Mouse (Mus musculus): ENCODE measurements around the gene Gramd1b. TPM values are rescaled to one million over a fixed set of nuclear protein-coding genes. Genes with fewer than 3 reads are reported as not detected.

Gene Gramd1b
- total RNA-seq, 2 experiments from 2014 or later = 476 to 492 TPM

DNA sequence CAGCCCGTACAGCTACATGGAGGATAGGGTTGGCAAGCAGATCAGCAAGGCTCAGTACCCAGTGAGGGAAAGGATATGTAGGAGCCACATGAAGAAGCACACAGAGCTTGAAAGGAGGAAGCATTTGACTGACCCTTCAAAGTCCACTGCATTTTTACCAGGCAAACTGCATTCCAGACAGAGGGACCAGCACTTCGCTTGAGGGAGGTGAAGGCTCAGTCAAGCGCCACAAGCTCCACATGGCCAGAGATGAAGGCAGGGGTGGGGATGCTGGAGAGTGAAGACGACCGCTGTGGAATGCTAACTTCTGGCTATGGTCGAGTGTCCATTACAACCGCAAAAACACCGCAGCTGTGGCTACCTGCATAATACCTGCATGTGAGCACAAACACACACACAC is 100.2 kb downstream of the Gramd1b start:
- DNase-seq (ENCODE audit: low spot score in 2 of 2) = no peak

DNA sequence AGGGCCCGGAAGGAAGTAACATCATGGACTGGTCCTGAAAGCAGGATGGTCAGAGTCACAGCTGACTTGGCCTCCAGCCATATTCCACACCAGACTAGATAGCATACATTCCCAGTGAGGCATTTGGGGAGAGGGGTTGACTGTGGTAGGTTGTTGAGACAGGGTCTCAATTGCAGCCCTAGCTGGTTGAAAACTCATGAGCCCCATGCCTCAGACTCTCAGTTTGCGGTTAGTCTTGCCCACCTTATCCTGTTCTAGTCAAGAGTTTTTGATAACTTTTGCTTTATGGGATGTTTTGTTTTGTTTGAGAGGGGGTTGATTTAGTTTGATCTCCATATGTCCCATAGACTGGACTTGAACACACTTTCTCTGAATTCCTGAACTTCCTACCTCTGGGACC is 103.5 kb downstream of the Gramd1b start:
- no peak for DNase-seq (ENCODE audit: low spot score in 2 of 2)

DNA sequence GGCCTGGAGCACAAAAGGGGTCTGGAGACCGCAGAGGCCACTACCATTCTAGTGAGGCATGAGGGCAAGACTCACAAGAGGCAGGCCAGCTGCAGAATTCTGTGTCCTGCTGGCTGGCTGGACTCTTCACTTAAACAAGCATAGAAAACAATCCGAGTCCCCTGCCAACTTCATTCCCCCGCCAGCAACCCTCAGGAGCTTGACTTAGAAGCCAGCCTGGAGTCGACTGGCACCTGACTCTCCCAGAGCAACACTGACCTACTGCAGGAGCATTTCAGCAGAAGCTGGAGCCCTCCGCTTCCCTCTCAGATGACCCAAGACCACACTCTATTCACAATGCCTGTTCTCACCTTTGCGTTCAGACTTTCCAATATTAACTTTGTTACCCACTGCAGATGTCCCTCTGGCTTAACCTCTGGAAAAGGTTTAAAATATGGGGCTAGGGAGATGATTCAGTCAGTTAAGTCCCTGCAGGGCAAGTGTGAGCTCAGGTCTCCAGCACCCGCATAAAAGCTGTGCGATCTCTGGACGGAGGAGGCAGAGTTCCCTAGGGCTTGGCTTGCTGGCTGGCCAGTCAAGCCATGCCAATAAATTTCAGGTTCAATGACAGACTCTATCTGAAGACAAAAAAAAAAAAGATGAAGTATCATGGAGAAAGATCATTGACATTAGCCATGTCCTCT is 104.8 kb downstream of the Gramd1b start:
- DNase-seq (ENCODE audit: low spot score in 2 of 2) = no peak

DNA sequence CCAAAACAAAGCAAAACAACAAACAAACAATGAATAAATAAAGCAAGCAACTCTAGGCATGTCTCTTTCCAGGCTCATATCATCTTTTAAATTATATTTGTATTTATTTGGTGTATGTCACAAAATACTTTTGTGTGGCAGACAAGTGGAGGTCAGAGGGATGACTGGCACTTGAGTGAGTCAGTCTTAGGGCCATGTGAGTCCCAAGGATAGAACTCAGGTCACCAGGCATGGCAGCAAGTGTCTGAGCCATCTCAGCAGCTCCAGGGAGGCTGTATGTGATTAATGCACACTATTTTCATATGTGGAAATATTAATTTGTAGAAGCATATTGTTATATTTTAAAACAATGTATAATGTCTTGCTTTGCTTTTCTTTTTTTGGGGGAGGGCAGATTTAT is 106.3 kb downstream of the Gramd1b start:
- DNase-seq (ENCODE audit: low spot score in 2 of 2) = no peak

DNA sequence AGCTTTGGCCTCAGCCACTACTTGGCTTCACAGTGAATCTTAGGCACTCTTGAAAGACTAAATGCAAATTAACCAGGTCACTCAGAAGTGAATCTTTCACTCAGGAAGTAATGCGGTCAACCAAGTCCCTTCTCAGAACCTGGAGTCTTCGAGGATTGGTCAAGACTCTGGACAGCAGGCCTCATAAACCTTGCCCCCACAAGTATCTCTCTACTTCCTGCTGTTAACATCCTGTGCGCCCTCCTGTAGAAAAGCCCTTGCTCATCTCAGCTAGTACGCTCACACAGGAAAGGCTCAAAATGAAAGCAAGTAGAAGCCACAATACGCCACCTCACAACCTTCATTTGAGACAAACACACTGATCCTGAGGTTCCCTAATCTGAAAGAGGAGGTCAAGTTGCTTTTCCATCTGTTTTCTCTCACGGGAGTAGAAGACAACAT is 107.7 kb downstream of the Gramd1b start:
- DNase-seq (ENCODE audit: low spot score in 2 of 2) = no peak

DNA sequence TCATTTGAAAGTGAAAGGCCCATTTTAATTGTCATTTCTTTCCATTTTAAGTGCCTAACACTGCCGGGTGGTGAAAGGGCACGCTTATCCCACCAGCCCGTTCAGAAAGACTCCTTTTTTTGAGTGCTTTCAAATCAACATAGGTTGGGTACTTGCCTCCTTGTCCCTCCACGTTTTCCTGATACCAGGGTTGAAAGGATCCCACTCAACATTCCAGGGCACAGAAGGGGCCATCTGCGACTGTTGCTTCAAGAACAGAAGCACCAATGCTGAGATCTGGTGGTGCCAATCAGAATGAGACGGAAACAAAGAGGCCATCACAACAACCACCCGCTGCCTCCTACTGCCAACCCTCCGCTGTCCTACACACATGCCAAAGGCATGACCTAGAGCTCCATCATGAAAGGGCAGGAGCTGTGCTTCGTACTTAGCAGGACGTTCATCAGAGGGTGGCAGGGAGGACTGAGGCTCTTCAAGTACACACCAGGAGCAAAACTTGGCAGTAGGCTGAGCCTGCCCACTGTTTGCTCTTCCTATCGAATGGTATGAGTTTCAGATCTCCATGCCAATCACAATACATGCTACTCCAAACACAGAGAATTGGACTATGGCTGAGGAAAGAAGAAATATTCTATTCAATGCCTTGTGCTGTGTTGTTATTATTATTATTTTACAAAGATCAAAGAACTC is 108.7 kb downstream of the Gramd1b start:
- no peak for DNase-seq (ENCODE audit: low spot score in 2 of 2)

DNA sequence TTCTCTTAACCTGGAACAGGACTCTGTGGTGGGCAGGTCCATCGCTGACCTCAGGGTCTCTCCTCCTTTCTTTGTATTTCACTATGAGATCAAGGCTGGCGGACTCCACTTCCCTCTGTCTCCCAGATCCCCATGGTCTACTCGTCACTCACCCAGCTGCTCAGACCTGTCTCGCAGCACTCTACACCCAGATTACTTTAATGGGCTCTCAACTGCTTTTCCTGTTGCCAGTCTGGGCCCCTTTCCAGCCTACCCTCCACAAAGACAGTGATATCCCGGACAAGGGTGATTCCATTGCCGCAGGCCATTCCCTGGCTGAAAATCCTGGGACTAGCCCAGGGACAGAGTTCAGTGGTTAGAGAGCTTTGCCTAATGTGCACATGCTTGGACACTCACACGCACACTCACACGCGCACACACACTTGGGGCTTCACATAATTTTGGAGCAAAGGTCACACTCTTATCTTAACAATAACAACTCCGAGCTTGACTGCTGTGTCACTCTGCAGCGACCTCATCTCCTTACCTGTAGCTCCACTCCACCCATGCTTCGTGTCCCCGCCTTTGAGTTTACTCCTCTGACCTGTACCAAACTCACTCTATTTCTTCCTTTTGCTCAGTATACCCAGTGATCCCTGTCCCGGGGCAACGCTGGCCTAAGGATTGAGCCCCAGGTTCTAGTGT is 110.4 kb downstream of the Gramd1b start:
- no peak for DNase-seq (ENCODE audit: low spot score in 2 of 2)

DNA sequence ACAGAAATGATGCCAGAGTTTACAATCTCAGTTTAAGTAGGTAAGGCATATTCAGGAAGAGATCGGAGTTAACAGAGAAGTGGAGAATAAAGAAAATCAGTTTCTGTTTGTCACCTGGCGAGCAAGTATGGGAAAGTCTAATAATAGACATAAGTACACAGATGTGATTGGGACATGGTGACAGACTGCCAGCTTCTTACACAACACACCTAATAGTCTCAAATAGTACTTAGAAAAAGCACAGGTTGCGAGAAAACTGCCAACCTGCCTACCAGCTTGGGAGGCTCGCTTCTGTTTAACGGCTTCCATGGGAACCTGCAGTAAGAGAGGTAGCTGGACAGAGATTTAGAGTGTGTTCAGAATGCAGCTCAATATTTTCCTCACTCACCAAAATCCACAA is 112.4 kb downstream of the Gramd1b start:
- DNase-seq (ENCODE audit: low spot score in 2 of 2) = no peak

DNA sequence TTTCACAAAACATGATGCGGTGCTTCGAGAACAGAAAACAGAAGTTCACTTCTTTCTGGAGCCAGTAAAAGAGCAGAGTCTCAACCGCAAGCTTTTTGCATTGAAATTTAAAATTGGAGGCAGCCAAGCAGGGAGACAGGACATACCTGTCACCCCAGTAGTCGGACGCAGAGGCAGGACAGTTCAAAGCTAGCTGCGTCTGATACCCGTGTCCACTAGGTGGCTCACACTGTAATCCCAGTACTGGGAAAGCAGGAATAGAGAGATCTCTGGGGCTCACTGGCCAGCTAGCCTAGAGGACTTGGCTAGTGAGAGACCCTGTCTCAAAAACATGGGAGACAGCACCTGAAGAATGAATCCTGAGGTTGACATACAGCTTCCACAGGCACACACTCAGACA is 115.0 kb downstream of the Gramd1b start:
- no peak for DNase-seq (ENCODE audit: low spot score in 2 of 2)

DNA sequence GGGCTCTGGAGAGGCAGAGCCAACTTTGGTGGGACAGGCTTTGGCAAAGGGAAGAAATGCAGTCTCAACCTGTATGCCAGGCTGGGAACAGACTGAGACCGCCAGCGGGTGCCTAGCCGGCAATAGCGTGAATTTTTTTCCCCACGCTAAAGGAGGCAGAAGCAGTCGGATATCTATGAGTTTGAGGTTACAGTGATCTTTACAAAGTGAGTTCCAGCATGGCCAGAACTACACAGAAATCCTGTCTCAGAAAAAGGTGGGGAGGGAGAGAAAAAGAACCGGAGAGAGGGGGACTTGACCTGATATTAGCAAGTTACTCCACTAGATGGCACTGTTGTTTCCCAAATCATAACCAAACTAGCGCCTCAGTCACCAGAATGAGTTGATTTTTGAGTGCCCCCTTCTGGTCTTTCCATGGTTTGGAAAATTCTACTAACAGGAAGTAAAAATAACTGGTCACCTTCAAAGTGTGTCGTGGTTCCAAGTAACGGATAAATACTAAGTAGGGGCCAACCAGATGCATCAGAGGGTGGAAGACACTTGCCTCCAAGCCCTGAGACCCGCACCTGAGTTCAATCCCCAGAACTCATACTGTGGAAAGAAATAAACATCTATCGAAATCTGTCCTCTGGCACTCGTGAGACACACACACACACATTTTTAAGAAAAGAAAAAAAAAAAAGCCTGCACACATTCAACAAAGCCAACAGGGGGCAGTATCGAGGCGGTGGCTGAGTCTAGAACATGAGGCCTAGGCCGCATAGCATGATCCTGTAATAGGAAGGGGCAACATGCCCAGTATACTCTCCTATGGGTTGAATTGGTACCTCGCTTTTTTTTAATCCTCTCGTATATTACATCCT is 116.0 kb downstream of the Gramd1b start:
- DNase-seq (ENCODE audit: low spot score in 2 of 2) = no peak

DNA sequence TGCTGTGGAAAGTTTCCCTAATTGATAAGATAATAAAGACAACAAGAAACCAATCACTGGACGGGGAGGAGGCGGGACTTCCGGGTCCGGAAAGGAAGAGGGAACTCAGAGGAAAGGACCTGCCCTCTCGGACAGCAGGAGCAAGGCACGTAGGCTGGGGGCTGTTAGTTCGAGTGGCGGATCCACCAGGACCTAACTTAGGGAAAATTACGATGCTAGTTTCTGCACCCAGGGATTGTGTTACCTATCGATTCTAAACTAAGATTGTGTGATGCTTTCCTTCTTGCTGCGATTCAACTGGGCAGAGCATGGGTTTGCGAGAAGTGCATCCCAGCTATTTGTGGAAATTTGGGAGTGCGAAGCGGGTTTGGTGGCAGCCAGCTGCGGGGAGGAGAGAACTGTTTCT is 116.7 kb downstream of the Gramd1b start:
- DNase-seq (ENCODE audit: low spot score in 2 of 2) = peak in 1 of 2 experiments; percentile 60

DNA sequence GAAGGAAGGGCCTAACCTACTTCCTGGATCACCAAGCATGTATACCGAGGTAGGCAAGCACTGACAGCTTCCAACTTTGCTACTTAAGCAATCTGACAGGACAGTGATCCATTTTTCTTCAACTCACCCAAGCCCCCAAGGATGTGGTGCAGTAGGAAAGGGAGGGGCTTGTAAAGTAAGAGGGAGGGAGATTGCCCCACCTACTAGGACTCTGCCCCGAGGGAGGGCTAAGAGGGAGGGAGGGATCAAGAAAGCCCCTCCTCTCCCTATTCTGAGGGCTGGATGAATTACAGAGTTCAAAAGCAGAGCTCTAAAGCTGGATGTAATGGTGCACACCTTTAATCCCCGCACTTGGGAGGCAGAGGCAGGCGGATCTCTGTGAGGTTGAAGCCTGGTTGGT is 117.6 kb downstream of the Gramd1b start:
- DNase-seq (ENCODE audit: low spot score in 2 of 2) = no peak

DNA sequence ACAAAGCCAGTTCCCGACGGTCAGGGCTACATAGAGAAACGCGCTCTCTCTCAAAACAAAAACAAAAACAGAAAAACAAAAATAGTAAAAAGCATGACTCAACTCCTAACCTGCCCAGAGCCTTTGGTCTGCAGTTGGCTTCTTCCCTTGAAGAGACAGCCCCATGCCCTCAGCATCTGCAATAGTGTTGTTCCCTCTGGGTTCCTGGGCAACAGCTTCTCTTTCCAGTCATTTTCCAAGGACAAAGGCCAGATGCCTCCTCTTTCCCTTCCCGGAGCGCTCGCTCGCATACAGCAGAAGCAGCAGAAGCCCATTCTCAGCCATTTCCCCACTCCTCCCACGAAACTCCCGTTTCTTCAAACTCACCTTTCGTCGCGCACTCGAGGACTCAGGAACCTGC is 118.3 kb downstream of the Gramd1b start:
- DNase-seq (ENCODE audit: low spot score in 2 of 2) = no peak

DNA sequence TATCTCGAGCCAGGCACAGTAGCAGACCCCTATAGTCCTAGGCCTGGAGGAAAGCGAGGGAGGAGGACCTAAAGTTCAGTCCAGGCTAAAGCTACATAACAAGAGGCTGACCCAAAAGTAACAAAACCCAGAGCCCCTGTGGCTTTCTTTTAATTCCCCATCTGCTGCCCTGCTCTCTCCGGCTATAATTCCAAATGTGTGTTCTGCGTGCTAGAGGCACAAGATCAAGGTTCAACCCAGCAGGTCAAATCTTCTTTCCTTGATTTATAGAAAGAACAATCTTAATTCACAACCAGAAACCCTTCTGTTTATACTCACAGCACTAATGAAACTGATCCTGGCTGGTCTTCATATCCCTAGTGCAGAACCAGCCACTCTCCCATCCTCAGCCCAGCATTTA is 118.9 kb downstream of the Gramd1b start:
- no peak for DNase-seq (ENCODE audit: low spot score in 2 of 2)

DNA sequence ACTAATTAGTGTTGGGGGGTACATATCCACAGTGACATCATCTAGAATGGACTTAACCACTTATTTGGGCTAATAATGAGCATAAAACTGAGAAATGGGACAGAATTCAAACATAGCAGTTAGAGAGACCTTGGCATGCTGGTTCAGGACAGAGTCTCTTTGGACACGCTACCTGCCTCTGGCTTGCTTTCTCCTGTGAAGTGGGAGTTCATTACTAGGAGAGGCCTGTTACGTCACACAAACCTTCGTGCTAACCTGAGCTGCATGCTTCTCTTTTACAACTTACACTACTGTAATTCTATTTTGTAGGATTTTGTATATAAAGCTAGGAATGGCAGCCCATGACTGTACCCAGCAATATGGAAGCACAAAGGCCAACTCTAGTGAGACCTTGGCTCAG is 120.3 kb downstream of the Gramd1b start:
- DNase-seq (ENCODE audit: low spot score in 2 of 2) = no peak

DNA sequence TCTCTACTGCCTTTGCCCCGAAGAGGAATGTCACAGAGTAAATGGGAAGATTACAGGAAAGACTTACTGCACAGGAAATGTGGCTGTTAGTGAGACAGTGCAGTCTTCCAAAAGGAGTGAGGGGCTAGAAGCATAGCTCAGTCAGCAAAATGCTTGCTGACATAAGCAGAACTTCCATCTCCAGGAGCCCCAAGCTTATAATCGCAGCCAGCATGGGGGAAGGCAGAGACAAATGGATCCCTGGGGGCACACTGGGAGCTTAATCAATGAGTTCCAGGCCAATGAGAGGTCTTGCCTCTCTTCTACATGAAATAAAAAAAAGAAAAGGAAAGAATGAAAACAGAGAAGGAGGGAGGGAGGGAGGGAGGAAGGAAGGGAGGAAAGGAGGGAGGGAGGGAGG is 122.1 kb downstream of the Gramd1b start:
- DNase-seq (ENCODE audit: low spot score in 2 of 2) = no peak

DNA sequence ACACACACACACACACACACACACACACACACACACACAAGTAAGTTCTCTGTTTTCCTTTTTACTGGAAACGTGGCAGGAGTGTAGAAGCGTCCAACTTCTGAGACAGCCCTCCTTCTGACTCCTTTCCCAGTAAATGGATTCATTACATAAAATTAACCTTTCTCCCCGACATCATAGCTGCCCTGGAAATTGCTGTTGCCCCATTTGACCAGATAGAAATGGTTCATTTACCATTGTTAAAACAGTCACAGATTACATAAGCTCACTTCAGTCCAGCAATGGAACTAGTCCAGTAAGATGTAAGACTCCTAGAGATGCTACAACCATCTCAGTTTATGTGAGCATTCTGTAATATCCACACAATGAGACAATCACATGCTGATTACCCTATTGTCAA is 122.8 kb downstream of the Gramd1b start:
- no peak for DNase-seq (ENCODE audit: low spot score in 2 of 2)

DNA sequence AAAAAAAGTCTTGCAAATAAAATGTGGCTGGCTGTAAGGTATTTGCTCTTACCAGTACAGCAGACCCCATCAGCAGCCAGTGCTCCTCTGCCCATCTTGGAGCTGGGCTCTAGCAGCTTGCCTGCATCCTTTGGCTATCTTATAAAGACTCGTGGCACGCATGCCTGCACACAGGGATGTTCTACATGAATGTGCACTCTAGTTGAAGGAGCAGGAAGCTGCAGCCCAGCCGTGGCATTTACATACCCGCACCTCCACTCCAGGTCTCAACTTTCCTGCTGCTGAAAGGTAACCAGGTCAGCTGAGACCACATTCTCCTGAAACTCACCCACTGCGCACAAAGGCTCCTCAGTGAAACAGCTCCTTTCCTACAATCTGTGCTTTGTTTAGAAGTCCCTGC is 123.3 kb downstream of the Gramd1b start:
- no peak for DNase-seq (ENCODE audit: low spot score in 2 of 2)

DNA sequence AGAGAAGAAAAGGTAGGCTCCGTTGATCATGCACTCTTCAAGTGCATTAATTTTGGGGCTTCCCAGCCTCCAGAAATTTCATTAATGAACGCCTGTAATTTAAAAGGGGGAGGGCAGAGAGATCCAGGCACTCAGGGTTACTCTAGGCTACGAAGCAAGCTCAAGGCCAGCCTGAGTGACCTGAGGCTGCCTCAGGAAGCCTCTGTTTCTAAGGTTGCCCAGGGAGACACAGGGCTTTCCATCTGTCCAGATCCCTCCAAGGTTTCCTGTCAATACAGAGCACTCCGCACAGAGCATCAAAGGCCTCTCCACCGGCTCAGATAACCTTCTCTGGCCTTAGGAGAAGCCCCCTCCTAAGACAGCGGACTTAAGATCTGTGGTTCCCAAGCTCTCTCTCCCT is 125.4 kb downstream of the Gramd1b start:
- no peak for DNase-seq (ENCODE audit: low spot score in 2 of 2)

DNA sequence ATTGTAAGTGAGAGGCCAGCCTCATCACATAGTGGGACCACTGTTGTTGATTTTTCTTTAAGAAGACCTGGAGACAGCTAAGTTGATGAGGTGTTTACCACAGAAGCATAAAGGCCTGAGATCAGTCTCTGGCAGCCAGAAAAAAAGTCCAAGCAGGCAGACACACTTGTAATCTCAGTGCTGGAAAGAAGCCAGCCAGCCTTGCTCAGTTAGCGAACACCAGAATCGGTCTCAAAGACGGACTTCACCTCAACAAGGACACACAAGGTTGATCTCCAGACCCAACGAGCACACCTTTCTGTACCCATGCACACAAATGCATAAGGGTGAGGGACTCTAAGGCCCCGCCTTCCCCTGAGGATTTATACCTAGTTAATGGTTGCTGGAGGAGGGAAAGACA is 125.9 kb downstream of the Gramd1b start:
- no peak for DNase-seq (ENCODE audit: low spot score in 2 of 2)

DNA sequence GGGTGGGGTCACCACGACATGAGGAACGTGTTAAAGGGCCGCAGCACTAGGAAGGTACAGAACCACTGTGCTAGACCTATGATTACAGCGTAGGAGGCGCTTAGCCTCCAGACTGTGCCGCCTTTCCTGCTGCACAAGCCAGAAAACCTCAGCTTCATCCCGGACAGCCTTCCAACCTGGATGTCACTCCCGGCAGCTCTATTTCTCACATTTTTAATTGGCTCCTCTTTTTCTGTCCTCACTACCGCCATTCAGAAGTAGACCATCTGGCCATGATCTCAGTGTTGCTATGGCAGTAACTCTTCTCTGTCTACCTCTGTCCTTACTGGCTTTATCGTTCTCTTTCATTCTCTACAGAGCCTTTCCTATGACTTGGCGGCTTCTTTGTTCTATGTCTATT is 126.5 kb downstream of the Gramd1b start:
- no peak for DNase-seq (ENCODE audit: low spot score in 2 of 2)

DNA sequence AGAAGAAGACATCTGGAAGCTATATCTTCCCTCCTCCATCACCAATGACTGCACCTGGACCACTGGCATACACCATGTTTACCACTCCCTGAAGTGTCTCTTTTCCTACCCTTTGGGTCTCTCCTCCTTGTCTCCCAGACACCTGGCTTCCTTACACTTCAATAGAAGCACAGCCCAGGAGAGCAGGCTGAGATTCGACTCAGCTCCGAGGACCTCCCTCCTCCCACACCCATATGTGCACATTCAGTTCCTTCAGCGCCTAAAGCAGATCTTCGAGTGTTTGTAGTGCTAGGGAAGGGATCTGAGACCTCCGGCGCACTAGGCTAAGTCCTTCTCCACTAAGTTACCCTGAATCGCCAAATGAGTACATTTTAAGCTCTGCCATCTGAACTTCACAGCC is 127.4 kb downstream of the Gramd1b start:
- no peak for DNase-seq (ENCODE audit: low spot score in 2 of 2)
